Mouse (Mus musculus): ENCODE measurements around the gene Msrb3. TPM values are rescaled to one million over a fixed set of nuclear protein-coding genes. Genes with fewer than 3 reads are reported as not detected.

The Msrb3 gene
- polyA plus RNA-seq, 1 experiment from 2014 or later: 11.6 TPM

DNA sequence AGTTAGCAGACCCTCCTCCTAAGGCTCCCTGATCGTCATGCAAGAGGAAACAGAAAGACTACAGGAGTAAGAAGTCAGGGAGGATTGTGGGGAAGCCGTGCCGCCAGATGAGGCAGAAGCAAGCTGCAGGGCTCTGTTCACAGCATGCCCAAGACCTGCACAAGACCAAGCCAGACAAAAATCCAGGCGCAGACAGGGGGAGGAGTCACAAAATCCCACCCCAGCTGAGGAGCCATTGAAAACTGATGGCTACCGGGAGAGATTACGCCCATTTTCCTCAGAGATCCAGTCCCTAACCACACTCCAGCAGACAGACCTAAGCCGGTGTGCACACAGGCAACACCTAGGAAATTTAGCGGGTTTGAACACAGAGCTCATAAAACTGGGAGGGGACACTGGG, 10.4 kb downstream of the Msrb3 start:
- Histone ChIP-seq H3K36me3 (ENCODE audit: insufficient read depth, low read length) (peaks cover 3% of the 10 kb centered on the region; the same call in 1 of the 2 replicates), H3K27me3 (ENCODE audit: insufficient read depth, low read length) (no peaks in the 10 kb centered on the region), H3K4me3 (ENCODE audit: low read length) (no peak overlapping the region), H3K4me2 (replicated peaks; ENCODE audit: low read depth, low read length) (no peak overlapping the region), H3K9me3 (ENCODE audit: low read length) (peaks cover 11% of the 10 kb centered on the region; the same call in 1 of the 2 replicates), H3K27ac (ENCODE audit: low read length) (no peak overlapping the region), H3K9ac (replicated peaks; ENCODE audit: low read length) (no peak overlapping the region), H3K4me1 (ENCODE audit: insufficient read depth, low read length) (peaks cover 1% of the 10 kb centered on the region; the same call in 1 of the 2 replicates)
- WGBS: 90% methylated on average over 8 of the region's 8 CpGs
- no peak for ATAC-seq (ENCODE audit: low FRiP score, low TSS enrichment)

DNA sequence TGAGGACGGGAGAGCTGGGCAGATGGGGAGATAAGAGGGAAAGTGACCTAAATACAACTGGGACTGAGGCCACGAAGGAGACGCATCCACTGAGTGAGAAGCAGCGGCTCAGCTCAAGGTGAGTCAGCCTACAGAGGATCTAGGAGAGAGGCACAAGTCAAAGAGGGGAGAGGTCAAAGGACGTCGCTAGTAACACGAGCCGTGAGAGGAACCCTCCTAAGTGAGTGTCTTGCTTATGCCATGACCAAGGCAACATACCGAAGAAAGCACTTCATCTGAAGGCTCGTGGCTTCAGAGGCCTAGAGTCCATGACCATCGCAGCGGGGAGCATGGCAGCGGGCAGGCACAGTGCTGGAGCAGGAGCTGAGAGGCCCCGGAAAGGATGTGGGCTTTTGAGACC, 14.7 kb downstream of the Msrb3 start:
- Histone ChIP-seq H3K4me3 (ENCODE audit: low read length) (no peak overlapping the region), H3K9ac (replicated peaks; ENCODE audit: low read length) (no peak overlapping the region), H3K36me3 (ENCODE audit: insufficient read depth, low read length) (0 out of 2 replicates have a peak, but pooled peaks cover 3% of the 10 kb centered on the region), H3K27ac (ENCODE audit: low read length) (no peak overlapping the region), H3K4me2 (replicated peaks; ENCODE audit: low read depth, low read length) (no peak overlapping the region), H3K27me3 (ENCODE audit: insufficient read depth, low read length) (no peaks in the 10 kb centered on the region), H3K4me1 (ENCODE audit: insufficient read depth, low read length) (0 out of 2 replicates have a peak, but pooled peaks cover 10% of the 10 kb centered on the region), H3K9me3 (ENCODE audit: low read length) (0 out of 2 replicates have a peak, but pooled peaks cover 6% of the 10 kb centered on the region)
- ATAC-seq (ENCODE audit: low FRiP score, low TSS enrichment): no peak
- 88% methylated on average over 14 of the region's 14 CpGs for WGBS

GRCm38 (mm10) chr10:120883732-120884131, 15.2 kb downstream of the Msrb3 start:
- Histone ChIP-seq H3K4me2 (replicated peaks; ENCODE audit: low read depth, low read length) (no peak overlapping the region), H3K27ac (ENCODE audit: low read length) (no peak overlapping the region), H3K36me3 (ENCODE audit: insufficient read depth, low read length) (0 out of 2 replicates have a peak, but pooled peaks cover 3% of the 10 kb centered on the region), H3K4me1 (ENCODE audit: insufficient read depth, low read length) (0 out of 2 replicates have a peak, but pooled peaks cover 10% of the 10 kb centered on the region), H3K9me3 (ENCODE audit: low read length) (0 out of 2 replicates have a peak, but pooled peaks cover 6% of the 10 kb centered on the region), H3K4me3 (ENCODE audit: low read length) (no peak overlapping the region), H3K27me3 (ENCODE audit: insufficient read depth, low read length) (no peaks in the 10 kb centered on the region), H3K9ac (replicated peaks; ENCODE audit: low read length) (no peak overlapping the region)
- ATAC-seq (ENCODE audit: low FRiP score, low TSS enrichment): no peak
- WGBS: 88% methylated on average over 4 of the region's 4 CpGs

DNA sequence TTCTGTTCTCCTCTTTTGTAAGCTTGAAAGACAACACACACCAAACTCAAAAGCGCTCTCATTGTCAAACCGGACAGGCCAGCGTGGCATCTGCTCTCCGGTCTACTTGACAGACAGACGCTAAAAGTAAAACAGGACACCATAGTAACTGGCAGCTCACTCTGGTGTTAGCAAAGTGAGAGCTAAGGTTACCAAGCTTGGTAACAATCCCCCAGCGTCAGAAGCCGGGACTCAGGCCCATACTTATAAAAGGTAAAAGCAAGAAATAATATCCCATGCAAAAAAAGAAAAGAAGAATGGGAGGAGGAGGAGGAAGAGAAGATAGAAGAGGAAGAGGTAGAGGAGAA, 15.9 kb downstream of the Msrb3 start:
- Histone ChIP-seq H3K9me3 (ENCODE audit: low read length) (0 out of 2 replicates have a peak, but pooled peaks cover 6% of the 10 kb centered on the region), H3K9ac (replicated peaks; ENCODE audit: low read length) (peak overlapping the region; percentile 39; the same call in 1 of the 2 replicates), H3K27me3 (ENCODE audit: insufficient read depth, low read length) (no peaks in the 10 kb centered on the region), H3K36me3 (ENCODE audit: insufficient read depth, low read length) (0 out of 2 replicates have a peak, but pooled peaks cover 3% of the 10 kb centered on the region), H3K27ac (ENCODE audit: low read length) (peak overlapping the region; percentile 69), H3K4me1 (ENCODE audit: insufficient read depth, low read length) (0 out of 2 replicates have a peak, but pooled peaks cover 10% of the 10 kb centered on the region), H3K4me3 (ENCODE audit: low read length) (peak overlapping the region; percentile 35), H3K4me2 (replicated peaks; ENCODE audit: low read depth, low read length) (peak overlapping the region; percentile 61)
- no peak for ATAC-seq (ENCODE audit: low FRiP score, low TSS enrichment)
- 4% methylated on average over 7 of the region's 7 CpGs for WGBS

GRCm38 (mm10) chr10:120882347-120883068, 16.4 kb downstream of the Msrb3 start:
- Histone ChIP-seq H3K27me3 (ENCODE audit: insufficient read depth, low read length) (no peaks in the 10 kb centered on the region), H3K36me3 (ENCODE audit: insufficient read depth, low read length) (0 out of 2 replicates have a peak, but pooled peaks cover 3% of the 10 kb centered on the region), H3K27ac (ENCODE audit: low read length) (peak overlapping the region; percentile 69), H3K4me3 (ENCODE audit: low read length) (peak overlapping the region; percentile 35), H3K4me2 (replicated peaks; ENCODE audit: low read depth, low read length) (peak overlapping the region; percentile 61), H3K9ac (replicated peaks; ENCODE audit: low read length) (peak overlapping the region; percentile 39), H3K4me1 (ENCODE audit: insufficient read depth, low read length) (0 out of 2 replicates have a peak, but pooled peaks cover 10% of the 10 kb centered on the region), H3K9me3 (ENCODE audit: low read length) (0 out of 2 replicates have a peak, but pooled peaks cover 6% of the 10 kb centered on the region)
- 7% methylated on average over 17 of the region's 17 CpGs for WGBS
- ATAC-seq (ENCODE audit: low FRiP score, low TSS enrichment): peak; percentile 82

DNA sequence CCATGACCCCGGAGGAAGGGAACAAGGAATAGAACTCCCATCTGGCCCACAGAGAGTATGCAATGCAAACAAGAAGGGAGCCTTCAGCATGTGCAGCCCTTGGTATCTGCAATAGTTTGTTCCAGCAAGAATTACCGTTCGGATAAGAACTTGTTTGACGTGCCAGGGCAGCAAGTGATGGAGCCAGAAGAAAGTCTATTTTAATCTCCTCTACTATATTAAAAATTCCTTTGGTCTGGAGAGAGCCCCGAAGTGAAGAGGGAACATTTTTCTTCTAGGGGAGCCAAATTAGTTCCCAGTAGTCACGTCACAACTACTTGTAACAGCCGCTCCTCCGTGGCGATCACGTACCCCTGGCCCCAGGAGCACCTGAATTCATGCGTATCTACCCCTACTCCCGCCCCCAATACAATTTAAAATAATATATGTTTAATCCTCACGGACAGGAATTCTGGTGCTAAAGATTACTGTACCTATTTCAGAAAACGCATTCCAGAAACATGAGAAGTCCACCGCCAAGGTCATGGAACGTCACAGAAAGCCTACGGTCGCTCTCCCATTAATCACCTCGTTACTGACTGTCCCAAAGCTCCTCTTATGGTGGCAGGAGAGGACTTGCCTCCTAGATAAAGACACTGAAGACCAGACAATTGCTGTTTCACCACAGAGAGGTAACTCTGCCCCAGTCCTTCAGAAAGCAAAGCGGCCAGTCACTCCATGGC, 22.2 kb downstream of the Msrb3 start:
- H3K27me3 ChIP-seq (ENCODE audit: insufficient read depth, low read length): no peaks in the 10 kb centered on the region
- 0 out of 2 replicates have a peak overlapping the region, but pooled peaks have one; percentile 34 for H3K27ac ChIP-seq (ENCODE audit: low read length)
- 58% methylated on average over 20 of the region's 20 CpGs for WGBS
- H3K9ac ChIP-seq (replicated peaks; ENCODE audit: low read length): no peak overlapping the region
- ATAC-seq (ENCODE audit: low FRiP score, low TSS enrichment): no peak
- peak overlapping the region; percentile 20; the same call in 1 of the 2 replicates for H3K4me3 ChIP-seq (ENCODE audit: low read length)
- H3K4me2 ChIP-seq (replicated peaks; ENCODE audit: low read depth, low read length): peak overlapping the region; percentile 51
- H3K9me3 ChIP-seq (ENCODE audit: low read length): no peaks in the 10 kb centered on the region
- H3K36me3 ChIP-seq (ENCODE audit: insufficient read depth, low read length): no peaks in the 10 kb centered on the region
- H3K4me1 ChIP-seq (ENCODE audit: insufficient read depth, low read length): peaks cover 39% of the 10 kb centered on the region

DNA sequence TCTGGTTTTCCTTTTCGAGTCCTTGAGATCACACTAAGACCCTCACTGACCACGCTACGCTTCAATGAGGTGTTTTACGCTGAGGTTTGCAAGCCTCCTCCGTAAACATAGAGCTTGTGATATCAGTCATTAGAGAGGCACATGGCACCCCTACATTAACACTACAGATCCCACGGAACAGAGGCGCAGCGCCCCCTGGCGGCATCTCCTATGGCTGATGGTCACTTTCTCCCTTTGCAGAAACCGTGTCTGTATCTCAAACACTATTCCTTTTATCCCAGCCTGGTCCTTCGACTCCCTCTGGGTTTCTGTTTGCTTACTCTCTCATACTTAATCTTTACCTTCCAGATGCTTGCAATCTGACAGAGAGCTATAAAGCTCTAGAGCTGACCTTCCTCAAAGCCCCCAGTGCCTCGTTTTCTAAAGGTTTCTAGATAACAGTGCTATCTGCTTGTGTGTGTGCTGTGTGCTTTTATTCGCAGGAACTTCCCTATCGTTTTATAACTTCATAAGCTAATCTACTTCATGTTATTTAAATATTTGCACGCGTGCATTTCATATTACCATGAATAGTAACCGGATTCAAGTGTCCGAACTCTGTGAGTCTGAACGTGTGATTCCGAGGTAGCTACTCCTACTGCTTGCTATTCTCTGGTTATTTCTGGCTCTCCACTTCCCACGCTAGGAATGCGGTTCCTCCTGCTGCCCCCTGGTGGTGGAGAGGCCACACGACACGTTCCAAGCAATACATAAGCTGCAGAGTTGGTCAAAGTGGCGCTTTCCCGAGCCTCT, 23.0 kb downstream of the Msrb3 start:
- Histone ChIP-seq H3K4me3 (ENCODE audit: low read length) (peak overlapping the region; percentile 20), H3K9me3 (ENCODE audit: low read length) (no peaks in the 10 kb centered on the region), H3K36me3 (ENCODE audit: insufficient read depth, low read length) (no peaks in the 10 kb centered on the region), H3K4me2 (replicated peaks; ENCODE audit: low read depth, low read length) (peak overlapping the region; percentile 51), H3K27me3 (ENCODE audit: insufficient read depth, low read length) (no peaks in the 10 kb centered on the region), H3K4me1 (ENCODE audit: insufficient read depth, low read length) (peaks cover 42% of the 10 kb centered on the region), H3K9ac (replicated peaks; ENCODE audit: low read length) (peak overlapping the region; percentile 38; the same call in 1 of the 2 replicates), H3K27ac (ENCODE audit: low read length) (peak overlapping the region; percentile 34; the same call in 1 of the 2 replicates)
- peak; percentile 60 for ATAC-seq (ENCODE audit: low FRiP score, low TSS enrichment)
- 18% methylated on average over 26 of the region's 26 CpGs for WGBS

- H3K27me3 ChIP-seq (ENCODE audit: insufficient read depth, low read length): no peaks in the 10 kb centered on the region
- no peak overlapping the region for H3K4me3 ChIP-seq (ENCODE audit: low read length)
- H3K9me3 ChIP-seq (ENCODE audit: low read length): no peaks in the 10 kb centered on the region
- no peak for ATAC-seq (ENCODE audit: low FRiP score, low TSS enrichment)
- 0 out of 2 replicates have a peak, but pooled peaks cover 3% of the 10 kb centered on the region for H3K36me3 ChIP-seq (ENCODE audit: insufficient read depth, low read length)
- H3K9ac ChIP-seq (replicated peaks; ENCODE audit: low read length): no peak overlapping the region
- H3K27ac ChIP-seq (ENCODE audit: low read length): no peak overlapping the region
- no peak overlapping the region for H3K4me2 ChIP-seq (replicated peaks; ENCODE audit: low read depth, low read length)
- WGBS: 68% methylated on average over 12 of the region's 12 CpGs
- H3K4me1 ChIP-seq (ENCODE audit: insufficient read depth, low read length): peaks cover 42% of the 10 kb centered on the region
Measured at GRCm38 (mm10) chr10:120874261-120874660, 24.6 kb downstream of the Msrb3 start.

DNA sequence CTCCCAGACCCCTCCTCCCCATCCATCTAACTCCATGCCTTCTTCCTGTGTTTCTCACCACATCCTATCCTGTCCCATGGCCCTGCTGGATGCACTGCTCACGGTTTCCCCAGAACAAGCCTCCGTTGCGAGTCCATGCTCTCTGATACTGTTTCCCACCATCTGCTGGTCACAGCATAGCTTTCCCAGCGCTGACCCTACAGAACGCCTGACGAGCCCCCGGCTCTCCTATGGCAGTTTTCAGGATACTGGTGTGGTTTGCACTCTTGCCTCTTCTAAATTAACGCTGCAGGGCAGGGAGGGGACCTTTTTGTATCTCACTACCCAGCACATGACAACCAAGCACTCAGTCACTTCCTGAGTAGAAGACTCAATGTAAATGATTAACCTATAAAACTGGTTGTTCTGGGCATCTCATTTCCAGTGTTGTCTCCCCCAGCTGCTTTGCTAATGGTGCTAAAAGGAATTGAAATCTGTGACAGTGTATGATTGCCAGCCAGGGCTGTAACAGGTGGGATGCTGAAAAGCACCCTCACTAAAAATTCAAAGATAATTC, 25.2 kb downstream of the Msrb3 start:
- H3K4me2 ChIP-seq (replicated peaks; ENCODE audit: low read depth, low read length): 0 out of 2 replicates have a peak overlapping the region, but pooled peaks have one; percentile 17

More for the DNA sequence above, 25.2 kb downstream of the Msrb3 start:
- H3K9me3 ChIP-seq (ENCODE audit: low read length): no peaks in the 10 kb centered on the region
- 39% methylated on average over 8 of the region's 8 CpGs for WGBS
- H3K4me3 ChIP-seq (ENCODE audit: low read length): no peak overlapping the region
- H3K27ac ChIP-seq (ENCODE audit: low read length): peak overlapping the region; percentile 27; the same call in 1 of the 2 replicates
- H3K27me3 ChIP-seq (ENCODE audit: insufficient read depth, low read length): no peaks in the 10 kb centered on the region
- no peak overlapping the region for H3K9ac ChIP-seq (replicated peaks; ENCODE audit: low read length)
- H3K36me3 ChIP-seq (ENCODE audit: insufficient read depth, low read length): 0 out of 2 replicates have a peak, but pooled peaks cover 3% of the 10 kb centered on the region
- ATAC-seq (ENCODE audit: low FRiP score, low TSS enrichment): no peak
- H3K4me1 ChIP-seq (ENCODE audit: insufficient read depth, low read length): peaks cover 42% of the 10 kb centered on the region

Measured in kidney, embryonic 16.5 days (tissue).